Mouse (Mus musculus) ES-E14 (cell line): ENCODE data around the gene St3gal5.

Experiments
- HCFC1 ChIP-seq: IDR thresholded peaks from 2 replicates; pipeline ENCODE4 v1.6.1; 2012; ENCODE audit warnings: low read length, inconsistent platforms, borderline replicate concordance; ENCODE audit not compliant: insufficient read depth
- ZNF384 ChIP-seq: IDR thresholded peaks from 2 replicates; pipeline ENCODE4 v1.6.1; 2012; ENCODE audit warnings: low read depth, low read length, inconsistent platforms

DNA sequence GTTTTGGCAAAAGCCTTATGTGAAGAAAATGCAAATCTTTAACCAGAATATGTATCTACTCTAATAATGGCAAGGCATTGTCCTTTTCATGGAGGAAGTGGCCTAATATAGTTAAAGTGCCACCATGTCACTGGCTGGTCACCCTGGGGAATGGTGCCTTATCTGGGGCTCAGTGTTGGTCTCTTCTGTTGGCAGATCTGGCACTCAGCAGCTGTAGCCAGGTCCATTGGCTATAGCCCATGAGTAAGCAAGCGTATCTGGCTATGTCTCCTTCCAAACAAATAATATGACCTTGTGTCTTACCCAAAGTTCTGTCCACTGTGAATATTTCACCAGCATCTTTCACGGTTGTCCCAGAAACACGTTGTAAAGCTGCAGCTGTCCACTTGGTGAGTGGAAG, 74.0 kb downstream of the St3gal5 start:
- no peak for TF ChIP-seq HCFC1
- no peak for TF ChIP-seq ZNF384
